Mouse (Mus musculus) megakaryocyte-erythroid progenitor cell, adult 5-6 weeks (primary cell): Measurements from ENCODE around the gene Ctu2. TPM values are rescaled to one million over a fixed set of nuclear protein-coding genes. Genes with fewer than 3 reads are reported as not detected.

Source experiments
- ATAC-seq: replicated peaks from 2 replicates; pipeline ENCODE4 v1.8.0; 2016; ENCODE audit warnings: mild to moderate bottlenecking, inconsistent platforms; ENCODE audit not compliant: severe bottlenecking, poor library complexity, low FRiP score, low TSS enrichment
- total RNA-seq, 2 experiments: library from RNA; stranded (forward) in 1 of 2; stranded (reverse) in 1 of 2; fragments of 200-1000, 215-1000 nt in 1 of 2; fragments of >200 nt in 1 of 2; fragmentation: Nextera tagmentation in 1 of 2; gene quantifications; 2 replicates each; pipeline ENCODE4 v1.2.3; 2014 to 2017

Gene Ctu2
- total RNA-seq, 2 experiments from 2014 or later = 14.8 to 31.6 TPM

DNA sequence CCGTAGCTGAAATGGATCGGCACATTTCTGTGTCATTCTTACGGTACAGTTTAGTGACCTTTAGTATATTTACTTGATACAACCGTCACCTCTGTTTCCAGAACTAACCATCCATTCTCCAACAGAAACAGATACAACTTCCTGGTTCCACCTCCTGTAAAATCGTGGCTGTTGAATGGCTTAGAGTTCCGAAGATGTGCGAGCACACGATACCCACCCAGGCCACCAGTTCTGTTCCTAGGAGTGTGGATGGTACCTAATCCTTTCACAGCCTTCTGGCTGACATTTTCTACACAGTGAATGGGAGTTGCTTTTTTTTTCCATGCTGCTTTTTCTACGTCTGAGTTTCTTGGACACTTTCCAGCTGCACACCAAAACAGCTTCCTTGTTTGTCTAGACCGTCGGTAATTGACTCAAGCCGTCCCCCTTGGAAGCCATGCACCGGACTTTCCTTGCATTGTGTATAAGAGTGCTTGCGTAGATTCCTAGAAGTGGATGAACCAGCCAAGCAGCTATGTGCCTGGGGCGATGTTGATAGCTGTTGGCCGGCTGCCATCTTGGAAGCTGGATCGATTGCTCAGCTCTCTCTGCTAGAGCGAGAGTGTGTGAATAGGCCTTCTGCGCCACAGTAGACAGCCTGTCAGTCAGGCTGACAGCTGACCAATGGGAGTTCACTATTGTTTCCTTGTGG, 31.7 kb upstream of the Ctu2 start:
- peak; percentile 73 for ATAC-seq

DNA sequence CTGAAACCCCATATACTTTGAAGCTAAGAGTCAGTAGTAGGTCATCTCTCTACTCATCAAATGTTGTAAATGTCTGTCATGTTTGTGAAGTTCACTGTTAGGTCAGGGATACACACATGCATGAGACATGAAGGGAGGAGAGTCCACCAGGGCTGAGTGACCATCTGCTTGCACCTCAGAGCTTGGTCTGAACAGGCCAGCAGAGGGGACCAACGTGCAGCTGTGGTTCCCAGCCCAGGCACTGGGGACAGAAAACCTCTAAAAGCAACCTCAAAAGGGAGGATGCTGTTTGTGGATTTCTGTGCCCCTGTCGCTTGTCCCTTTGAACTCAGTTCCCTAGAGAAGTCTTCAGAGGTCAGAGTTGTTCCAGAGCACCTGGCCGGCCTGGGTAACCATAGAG, 30.7 kb upstream of the Ctu2 start:
- no peak for ATAC-seq

DNA sequence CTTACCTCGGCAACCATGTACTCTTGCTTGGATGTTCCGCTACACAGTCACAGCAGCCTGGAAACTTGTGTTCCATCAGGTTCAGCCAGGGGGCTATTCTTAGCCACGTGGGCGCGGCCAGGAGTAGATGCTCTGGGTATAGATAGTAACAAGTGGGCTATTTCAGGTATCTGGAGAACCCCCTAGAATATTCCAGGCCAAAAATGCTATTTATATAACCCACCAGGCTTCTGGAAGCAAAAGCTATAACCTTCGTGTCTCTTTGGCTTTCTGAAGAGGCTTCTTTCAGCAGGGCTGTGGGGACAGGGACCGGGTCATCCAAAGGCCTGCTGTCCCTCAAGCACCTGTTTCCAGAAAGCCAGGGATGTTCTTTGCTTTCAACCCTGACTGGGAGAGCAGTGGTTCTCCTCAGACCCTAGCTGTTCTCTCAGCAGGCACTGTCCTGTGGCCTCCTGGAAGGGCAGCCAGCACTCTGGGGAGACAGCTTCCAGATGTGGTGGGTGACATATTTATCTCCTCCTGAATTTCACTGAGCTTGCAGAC, 24.7 kb upstream of the Ctu2 start:
- ATAC-seq = no peak

DNA sequence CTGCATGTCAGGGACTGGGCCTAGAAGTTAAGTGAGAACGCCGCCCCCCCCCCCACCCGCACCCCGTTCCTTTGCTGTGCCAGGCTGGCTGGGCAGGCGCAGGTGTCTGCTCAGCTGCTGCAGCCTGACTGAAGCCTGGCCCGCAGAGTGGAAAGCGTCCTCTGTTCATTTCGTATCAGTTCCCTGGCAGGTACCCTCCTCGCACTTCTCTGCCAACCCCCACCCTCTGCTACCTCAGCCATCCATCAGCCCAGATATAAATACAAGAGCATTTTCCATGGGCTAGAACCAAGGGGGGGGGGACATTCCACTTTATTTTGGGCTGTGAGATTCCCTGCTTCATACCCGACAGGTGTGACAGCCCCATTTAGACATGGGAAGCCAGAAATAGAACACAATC, 23.8 kb upstream of the Ctu2 start:
- no peak for ATAC-seq

DNA sequence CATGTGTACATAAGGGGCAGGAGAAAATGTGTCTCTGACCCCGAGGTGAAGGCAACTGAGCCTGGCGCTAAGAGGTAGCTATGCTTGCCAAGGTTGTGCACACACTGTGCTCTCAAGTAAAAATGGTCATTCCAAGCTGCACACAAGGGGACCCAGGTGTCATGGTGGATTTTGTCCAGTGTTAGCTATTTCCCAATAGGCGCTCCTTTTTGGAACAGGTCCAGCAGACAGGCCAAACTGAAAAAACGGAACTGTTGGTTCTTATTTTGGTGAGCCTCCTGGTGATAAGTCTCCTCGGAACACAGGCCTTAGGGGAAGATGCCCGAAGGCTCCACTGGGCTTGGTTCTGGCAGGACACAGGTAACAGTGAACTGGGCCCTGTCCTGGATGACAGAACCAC, 21.5 kb upstream of the Ctu2 start:
- ATAC-seq = no peak

DNA sequence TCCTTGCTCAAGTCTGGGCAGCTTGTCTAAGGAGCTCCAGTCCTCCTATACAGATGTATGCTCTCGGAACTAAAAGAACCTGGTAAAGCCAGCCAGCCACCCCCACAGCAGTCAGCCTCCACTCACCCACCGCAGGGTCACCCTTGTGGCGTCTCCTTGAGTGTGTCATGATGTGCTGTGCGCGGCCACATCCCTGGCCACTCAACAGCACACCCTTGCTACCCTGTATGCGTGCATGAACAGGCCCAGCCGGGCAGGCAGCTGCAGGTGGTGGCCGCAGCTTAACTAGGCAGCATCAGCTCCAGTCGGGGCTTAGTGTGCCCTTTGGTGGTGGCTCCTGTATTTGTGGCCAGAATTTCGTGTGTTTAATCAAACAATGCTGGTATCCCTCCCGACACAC, 18.8 kb upstream of the Ctu2 start:
- no peak for ATAC-seq

DNA sequence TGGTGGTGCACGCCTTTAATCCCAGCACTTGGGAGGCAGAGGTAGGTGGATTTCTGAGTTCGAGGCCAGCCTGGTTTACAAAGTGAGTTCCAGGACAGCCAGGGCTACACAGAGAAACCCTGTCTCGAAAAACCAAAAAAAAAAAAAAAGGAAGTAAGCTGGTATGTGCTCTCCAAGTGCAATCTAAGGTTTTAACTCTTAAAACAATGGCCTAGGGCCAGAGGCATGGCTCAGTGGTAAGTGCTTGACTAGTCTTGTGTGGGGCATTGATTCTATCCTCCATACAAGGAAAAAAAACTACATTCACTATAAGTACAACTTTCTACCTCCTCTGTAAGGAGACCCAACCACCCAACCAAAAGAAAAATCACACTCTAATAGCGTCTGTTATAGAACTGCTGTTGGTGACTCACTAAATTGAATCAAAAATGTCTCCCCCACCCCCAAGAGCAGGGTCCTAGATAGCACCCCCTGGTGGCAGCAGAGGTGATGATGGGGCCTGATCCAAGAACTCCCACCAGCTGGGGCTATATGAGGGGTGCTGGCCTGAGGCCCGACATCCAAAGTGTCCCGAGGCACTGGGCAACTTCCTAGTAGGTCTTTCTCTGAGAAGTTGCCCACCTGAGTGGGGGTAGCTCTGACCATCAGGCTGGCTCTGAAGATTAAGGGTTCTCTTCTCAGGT, 16.6 kb upstream of the Ctu2 start:
- no peak for ATAC-seq

DNA sequence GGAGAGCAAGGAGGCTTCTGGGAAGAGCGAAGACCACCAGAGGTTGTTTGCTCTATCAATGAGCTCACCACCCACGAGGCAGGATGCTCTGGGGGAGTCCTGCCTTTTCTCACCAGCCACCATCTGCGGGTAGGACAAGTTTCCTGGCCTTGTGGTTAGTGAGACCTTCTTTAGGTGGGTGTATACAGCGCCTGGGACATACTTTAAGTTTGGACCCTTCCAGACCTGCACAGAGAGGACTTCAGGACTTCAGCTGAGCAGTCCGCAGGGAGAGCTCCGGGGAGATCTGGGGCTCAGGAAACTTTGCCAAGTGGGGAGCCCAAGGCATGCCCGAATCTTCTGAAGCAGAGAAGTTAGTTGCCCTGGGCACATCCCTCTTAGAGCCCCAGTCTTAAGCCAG, 16.0 kb upstream of the Ctu2 start:
- ATAC-seq = no peak

DNA sequence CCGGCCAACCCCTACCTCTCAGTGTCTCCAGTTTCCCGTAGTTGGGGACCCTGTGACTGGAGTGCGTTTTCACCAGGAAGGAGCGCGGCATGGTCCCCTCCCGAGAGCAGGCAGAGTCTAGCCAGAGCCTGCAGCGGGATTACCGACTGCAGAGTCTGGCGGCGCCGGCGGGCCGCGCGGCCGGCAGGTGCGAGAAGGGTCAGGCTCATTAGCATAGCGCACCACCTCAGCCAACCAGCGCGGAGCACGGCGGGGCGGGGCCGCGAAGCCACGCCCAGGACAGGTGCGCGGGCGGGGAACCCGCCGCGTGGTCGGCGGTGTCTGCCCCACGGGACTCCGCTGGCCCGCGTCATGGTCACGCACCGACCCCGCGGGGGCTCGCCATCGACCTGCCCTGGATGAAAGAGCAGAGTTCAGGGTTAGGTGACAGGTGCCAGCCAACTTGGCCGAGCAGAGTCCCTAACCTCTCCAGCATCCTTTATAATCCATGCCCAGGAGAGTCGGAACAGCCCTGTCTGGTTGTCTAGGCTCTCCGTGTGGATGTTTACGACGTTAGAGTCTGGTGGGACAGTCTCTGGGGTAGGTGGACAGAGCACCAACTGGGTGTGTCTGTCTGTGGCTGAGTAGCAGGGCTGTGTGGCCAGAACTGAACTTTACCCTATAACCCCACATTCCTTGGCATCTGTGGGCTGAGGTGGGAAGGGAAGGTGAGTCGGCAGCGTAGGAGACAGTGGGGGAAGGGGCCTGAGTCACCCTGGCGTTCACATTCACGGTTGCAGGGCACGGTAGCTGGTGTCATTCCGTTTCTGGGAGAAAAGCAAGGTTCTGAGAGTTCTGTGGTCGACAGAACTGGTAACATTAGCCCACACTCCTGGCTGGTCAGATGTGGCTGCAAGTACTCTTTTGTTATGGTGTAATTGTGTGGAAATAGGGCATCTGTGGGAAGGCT, 15.1 kb upstream of the Ctu2 start, which contains the start of gene Snai3:
TSS of gene Snai3 (minus strand) at position 210 of the 949 bp plus-strand sequence.
- ATAC-seq = peak; percentile 54

DNA sequence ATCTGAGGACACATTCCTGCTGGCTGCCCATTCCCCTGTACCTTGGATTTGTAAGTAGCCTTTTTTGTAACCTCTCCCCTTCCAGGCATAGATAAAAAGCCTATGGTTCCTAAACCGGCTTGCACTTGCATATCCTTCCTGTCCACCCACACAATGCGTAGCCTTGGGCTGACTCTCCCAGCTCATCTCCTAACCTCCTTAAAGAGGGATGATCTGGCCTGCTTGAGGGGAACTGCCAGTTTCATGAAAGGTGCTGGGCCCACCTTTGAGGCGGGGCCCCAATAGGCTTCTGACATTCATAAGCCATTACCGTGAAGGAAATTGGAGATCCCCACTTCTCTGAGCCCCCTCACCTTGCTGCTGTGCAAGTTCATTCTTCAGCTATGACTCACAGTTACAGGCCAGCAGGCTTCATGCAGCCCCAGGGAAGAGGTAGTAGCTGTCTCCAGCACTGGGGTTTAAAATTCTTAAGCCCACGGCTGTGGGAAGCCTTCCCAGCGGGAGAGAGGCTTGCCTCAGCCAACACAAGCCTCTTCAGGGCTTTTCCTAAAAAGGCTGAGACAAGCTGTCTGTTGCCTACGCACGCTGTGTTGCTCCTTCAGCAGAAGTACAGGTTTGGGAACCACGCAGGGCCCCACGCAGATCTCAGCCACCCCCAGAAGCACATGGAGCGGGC, 14.3 kb upstream of the Ctu2 start:
- ATAC-seq = no peak

DNA sequence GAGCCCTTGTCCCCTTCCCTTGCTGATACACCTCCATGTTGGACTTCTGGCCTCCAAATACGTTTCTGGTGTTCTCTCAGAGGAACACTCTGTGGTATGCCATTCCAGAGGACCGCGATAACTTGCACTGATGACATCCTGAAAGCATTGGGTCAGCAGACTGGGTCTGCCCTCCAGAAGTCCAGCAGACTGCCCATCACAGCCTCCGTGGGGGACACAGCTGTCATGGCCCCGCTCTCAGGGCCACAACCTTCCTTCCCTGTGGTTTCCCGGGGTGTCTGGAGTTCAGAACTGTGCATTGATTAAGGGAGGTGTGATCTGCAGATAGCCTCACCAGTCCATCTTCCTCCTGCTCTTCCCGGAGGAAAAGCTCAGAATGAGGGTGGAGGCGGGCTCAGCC, 13.4 kb upstream of the Ctu2 start:
- ATAC-seq = no peak

DNA sequence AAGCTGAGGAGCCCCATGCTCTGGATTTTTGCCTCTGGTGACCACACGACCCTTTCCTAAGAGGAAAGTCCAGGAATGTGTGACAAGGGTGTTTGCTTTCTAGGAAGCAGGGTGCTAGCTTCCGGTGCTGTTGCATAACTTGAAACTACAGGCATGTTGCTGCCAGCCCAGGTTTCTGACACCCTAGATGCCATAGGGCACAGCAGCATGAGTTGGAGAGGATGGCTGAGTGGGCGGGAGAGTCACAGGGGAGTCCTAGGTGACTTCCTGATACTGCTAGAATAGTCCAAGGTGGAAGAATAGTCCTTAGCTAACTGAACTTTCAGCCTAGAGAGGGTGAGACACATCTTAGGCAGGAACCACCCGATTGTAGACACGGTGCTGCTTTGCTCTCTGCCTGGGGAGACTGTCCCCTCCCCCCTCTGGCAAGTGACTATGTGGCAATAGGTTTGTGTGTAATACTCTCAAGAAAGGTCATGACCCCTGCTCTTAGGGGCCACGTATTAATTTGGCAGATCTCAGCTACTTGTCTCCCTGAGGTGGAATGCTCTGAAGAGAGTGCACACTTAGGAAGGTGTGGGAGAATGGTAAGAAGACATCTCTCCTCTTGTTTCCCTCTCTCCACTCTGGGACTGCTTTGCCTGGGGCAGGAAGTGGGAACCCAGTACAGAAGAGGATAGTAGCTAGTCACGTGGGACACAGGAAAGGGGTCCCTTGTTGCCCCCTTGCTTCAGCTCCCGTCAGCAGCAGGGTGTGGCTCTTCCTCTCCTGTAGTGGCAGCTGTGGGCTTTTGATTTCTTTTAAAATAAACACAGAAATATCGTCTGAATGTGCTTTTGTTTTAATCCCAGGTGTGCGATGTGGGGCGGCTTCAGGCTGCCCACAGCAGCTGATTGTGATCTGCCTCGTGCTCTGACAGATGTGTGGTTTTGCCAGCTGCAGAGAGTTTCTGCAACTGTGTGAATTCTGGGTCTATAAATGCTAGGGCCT, 12.0 kb upstream of the Ctu2 start:
- no peak for ATAC-seq

DNA sequence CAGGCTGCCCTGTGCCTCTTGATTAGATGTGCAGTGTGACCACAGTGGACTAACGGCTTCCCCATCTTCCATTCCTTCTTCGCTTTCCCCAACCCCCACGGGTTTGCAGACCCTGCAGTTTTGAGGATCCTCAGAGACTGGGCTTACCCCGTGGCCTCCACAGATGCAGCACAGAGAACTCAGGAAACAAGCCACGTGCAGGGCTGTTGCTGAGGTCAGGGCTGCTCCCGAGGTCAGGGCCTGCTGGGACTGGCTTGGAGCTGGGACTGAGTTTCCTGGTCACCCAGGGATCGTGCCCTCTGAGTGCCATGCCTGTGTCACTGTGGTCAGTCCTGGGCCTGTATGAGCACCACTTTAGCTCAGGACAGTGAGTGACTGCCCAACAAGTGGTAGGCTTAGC, 11.0 kb upstream of the Ctu2 start:
- ATAC-seq = no peak

DNA sequence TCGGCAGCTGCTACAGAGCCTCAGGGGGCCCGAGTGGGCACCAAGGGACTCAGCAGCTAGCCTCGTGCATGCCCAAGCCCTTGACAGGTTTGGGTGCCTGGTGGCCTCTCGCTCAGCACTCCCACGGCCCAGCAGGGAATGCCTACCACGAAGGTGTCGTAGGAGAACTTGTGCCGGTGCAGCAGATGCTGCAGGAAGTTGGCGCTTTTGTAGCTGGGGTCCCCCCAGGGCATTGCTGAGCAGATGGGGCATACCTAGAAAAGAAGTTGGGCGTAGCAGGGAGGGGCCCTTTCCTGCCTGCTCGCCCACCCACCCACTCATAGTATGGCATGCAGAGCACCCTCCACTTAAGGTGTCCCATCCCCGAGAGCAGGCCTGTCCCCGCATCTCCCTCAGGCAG, 8.1 kb upstream of the Ctu2 start:
- no peak for ATAC-seq

DNA sequence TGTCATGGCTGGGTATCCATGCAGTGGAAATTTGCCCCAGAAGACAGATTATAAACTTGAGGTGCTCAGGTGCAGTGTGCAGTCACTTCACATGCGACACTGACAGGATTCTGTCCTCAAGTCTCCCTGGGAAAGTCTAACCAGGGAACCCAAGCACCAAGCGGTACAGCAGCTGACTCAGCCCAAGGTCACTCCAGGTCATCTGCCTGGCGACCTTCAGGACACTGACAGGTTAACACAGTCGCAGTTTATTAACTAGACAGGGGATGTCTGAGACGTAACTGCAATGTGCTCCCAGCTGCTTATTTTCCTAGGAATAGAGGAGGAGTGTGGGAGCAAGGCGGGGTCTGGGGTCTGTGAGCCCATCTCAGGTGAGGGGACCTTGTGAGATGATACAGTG, 6.5 kb upstream of the Ctu2 start:
- no peak for ATAC-seq

DNA sequence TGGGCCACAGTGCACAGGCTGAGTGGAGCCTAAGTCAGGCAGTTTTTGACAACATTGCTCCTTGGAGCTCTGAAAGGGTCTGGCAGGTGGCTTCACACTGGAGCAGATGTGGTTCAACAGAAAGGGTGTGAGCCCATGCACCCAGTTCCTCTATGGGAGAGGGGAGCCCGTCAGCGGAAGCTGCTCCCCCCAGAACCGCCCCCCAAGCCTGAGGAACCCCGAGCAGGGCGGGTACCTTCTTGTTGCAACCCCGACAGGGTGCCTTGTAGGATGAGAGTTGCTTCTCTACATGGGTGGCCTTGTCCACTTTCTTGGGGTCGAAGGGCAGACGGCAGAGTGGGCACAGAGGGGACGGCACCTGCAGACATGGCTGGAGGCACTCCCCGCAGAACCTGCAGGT, 6.0 kb upstream of the Ctu2 start:
- no peak for ATAC-seq

DNA sequence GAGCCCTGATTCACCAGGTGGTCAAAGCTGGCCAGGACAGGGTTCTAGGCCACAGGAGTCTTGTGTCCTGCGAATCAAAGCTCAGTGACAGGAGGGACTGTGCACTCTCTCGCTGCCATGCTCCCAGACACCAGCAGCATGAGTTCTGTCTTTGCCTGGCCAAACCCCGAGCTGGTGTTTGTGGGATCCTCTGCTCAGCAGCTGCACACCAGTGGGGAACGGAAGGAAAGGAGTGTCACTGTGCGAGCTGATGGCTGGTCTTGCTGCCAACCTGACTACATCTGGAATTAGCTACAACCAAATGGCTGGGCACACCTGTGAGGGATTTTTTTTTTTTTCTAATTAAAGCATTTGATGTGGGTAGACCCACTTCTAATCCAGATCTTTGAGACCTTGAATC, 5.3 kb upstream of the Ctu2 start:
- ATAC-seq = no peak

DNA sequence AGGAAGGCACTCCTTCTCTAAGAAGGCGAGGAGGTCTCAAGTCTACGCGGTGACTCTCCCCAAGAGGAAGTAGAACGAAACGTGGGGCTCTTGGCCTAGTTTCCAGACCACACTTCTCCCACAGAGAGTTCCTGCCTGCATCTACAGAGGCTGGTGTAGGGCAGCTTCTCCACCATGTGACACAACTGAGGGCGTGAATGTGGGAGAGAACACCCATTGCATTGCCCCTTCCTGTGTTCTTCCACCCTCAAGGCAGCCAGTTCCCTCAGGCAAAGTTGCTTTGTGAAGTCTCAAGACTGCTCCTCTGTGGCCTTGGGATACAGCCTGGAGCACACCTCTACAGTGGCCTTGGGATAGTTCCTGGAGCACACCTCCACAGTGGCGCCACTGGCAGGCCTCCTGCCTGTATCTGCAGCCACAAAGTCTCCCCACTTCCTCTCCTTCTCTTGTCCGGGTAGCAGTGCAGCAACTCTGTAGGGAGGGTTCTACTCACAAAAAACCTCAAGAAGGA, 2.0 kb upstream of the Ctu2 start:
- ATAC-seq = no peak
